Mouse (Mus musculus): ENCODE data around the gene Fthl17e. TPM values are rescaled to one million over a fixed set of nuclear protein-coding genes. Genes with fewer than 3 reads are reported as not detected.
"Not testable (repeated sequence)": the region's sequence is repeated elsewhere in the genome, so short reads cannot be mapped to it uniquely, and the experiment has no call there.

Fthl17e gene
- total and polyA plus RNA-seq, 3 experiments: not detected

DNA sequence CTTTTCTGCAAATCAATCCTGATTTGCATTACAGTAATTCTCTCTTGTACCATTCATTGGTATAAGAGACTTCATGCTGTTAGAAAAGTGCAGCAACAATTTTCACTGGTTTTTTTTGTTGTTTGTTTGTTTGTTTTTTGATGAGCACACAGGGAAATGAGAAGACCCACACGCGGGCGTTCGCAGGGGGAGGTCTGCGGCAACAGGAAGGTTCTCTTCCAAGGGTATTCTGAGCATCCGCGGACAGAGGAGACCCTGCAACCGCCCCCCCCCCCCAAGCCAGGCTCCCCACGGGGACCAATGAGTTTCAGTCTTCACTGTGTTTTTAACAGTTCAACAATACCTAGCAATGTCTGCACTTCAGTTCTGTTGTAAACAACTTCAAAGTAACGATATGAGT lies 13.8 kb upstream of the Fthl17e start:
- Histone ChIP-seq H3K4me1 (ENCODE audit: control insufficient read depth in 1 of 2, insufficient read depth in 2 of 2, low read length in 2 of 2) (no peaks in the 10 kb centered on the region), H3K79me2 (ENCODE audit: control insufficient read depth, insufficient read depth, low read length, poor library complexity) (no peaks in the 10 kb centered on the region), H3K9me3 (replicated peaks; ENCODE audit: insufficient read depth, low read length) (no peaks in the 10 kb centered on the region), H3K4me3 (ENCODE audit: control insufficient read depth in 1 of 2, insufficient read depth in 1 of 2, low read depth in 2 of 2, low read length in 2 of 2) (no peak overlapping the region), H3K9ac (ENCODE audit: control insufficient read depth, low read depth, low read length, poor library complexity, severe bottlenecking) (no peak overlapping the region), H3K27ac (ENCODE audit: control insufficient read depth, low read depth, low read length) (no peak overlapping the region), H3K27me3 (ENCODE audit: control insufficient read depth in 1 of 2, insufficient read depth in 2 of 2, low read length in 2 of 2) (no peaks in the 10 kb centered on the region), H3K36me3 (ENCODE audit: control insufficient read depth in 1 of 2, insufficient read depth in 2 of 2, low read length in 2 of 2) (no peaks in the 10 kb centered on the region)
- no peak for DNase-seq (ENCODE audit: low read depth, low spot score)
- TF ChIP-seq POLR2A (IDR thresholded peaks at IDR 0.05; ENCODE audit: control insufficient read depth in 1 of 2, insufficient read depth in 1 of 2, low read depth in 1 of 2, low read length in 2 of 2, poor library complexity in 1 of 2): no peak
- no peak for TF ChIP-seq CHD2 (IDR thresholded peaks at IDR 0.05; ENCODE audit: low read length)
- no peak for TF ChIP-seq USF2 (IDR thresholded peaks at IDR 0.05; ENCODE audit: borderline replicate concordance in 1 of 2, insufficient read depth in 1 of 2, low read depth in 1 of 2, low read length in 2 of 2)
- no peak for TF ChIP-seq ZNF384 (IDR thresholded peaks at IDR 0.05; ENCODE audit: low read depth, low read length)

DNA sequence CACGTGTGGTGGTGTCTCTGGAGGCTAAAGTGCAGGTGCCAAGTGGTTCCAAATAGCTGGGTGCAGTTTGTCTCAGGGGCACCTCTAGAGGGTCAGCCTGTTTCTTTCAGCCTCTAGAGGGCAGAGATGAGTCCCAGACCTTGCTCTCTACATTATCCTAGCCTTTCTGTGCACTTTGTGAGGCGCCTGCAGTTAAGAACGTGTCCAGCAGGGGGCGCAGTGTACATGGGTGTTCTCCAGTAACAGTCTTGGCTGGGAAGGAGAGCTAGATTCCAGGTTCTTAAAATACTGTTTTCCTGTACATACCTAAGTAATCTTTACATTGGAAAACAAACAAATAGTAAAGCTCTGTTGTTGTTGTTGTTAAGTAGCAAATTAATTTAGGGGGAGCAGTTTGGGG lies 8.3 kb downstream of the Fthl17e start:
- H3K9me3 ChIP-seq (replicated peaks; ENCODE audit: insufficient read depth, low read length); H3K79me2 ChIP-seq (ENCODE audit: control insufficient read depth, insufficient read depth, low read length, poor library complexity); H3K27me3 ChIP-seq (ENCODE audit: control insufficient read depth in 1 of 2, insufficient read depth in 2 of 2, low read length in 2 of 2); H3K27ac ChIP-seq (ENCODE audit: control insufficient read depth, low read depth, low read length); H3K36me3 ChIP-seq (ENCODE audit: control insufficient read depth in 1 of 2, insufficient read depth in 2 of 2, low read length in 2 of 2); H3K4me3 ChIP-seq (ENCODE audit: control insufficient read depth in 1 of 2, insufficient read depth in 1 of 2, low read depth in 2 of 2, low read length in 2 of 2); H3K9ac ChIP-seq (ENCODE audit: control insufficient read depth, low read depth, low read length, poor library complexity, severe bottlenecking); H3K4me1 ChIP-seq (ENCODE audit: control insufficient read depth in 1 of 2, insufficient read depth in 2 of 2, low read length in 2 of 2); DNase-seq (ENCODE audit: low read depth, low spot score): not testable (repeated sequence)
- TF ChIP-seq CTCF (IDR thresholded peaks at IDR 0.05 in 2 of 3, conservative IDR thresholded peaks at IDR 0.05 in 1 of 3; ENCODE audit: control insufficient read depth in 1 of 3, insufficient read depth in 1 of 3, low read depth in 2 of 3, low read length in 3 of 3, poor library complexity in 1 of 3, severe bottlenecking in 1 of 3): peak in 2 of 3 experiments; percentile 12 to 22; a peak in 2 of 6 replicates

DNA sequence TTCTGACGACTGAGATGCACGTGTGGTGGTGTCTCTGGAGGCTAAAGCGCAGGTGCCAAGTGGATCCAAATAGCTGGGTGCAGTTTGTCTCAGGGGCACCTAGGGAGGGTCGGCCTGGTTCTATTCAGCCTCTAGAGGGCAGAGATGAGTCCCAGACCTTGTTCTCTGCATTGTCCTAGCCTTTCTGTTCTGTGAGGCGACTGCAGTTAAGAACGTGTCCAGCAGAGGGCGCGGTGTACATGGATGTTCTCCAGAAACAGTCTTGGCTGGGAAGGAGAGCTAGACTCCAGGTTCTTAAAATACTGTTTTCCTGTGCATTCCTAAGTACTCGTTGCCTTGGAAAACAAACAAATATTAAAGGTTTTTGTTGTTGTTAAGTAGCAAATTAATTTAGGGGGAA lies 27.7 kb downstream of the Fthl17e start:
- not testable (repeated sequence) for H3K36me3 ChIP-seq (ENCODE audit: control insufficient read depth in 1 of 2, insufficient read depth in 2 of 2, low read length in 2 of 2); H3K4me1 ChIP-seq (ENCODE audit: control insufficient read depth in 1 of 2, insufficient read depth in 2 of 2, low read length in 2 of 2); H3K27ac ChIP-seq (ENCODE audit: control insufficient read depth, low read depth, low read length); H3K27me3 ChIP-seq (ENCODE audit: control insufficient read depth in 1 of 2, insufficient read depth in 2 of 2, low read length in 2 of 2); H3K4me3 ChIP-seq (ENCODE audit: control insufficient read depth in 1 of 2, insufficient read depth in 1 of 2, low read depth in 2 of 2, low read length in 2 of 2); H3K9me3 ChIP-seq (replicated peaks; ENCODE audit: insufficient read depth, low read length); H3K79me2 ChIP-seq (ENCODE audit: control insufficient read depth, insufficient read depth, low read length, poor library complexity); H3K9ac ChIP-seq (ENCODE audit: control insufficient read depth, low read depth, low read length, poor library complexity, severe bottlenecking)
- peak; percentile 12 for TF ChIP-seq RAD21 (IDR thresholded peaks at IDR 0.05; ENCODE audit: low read depth, low read length)
- TF ChIP-seq CTCF (IDR thresholded peaks at IDR 0.05 in 2 of 3, conservative IDR thresholded peaks at IDR 0.05 in 1 of 3; ENCODE audit: control insufficient read depth in 1 of 3, insufficient read depth in 1 of 3, low read depth in 2 of 3, low read length in 3 of 3, poor library complexity in 1 of 3, severe bottlenecking in 1 of 3): peak; percentile 34 to 50 (median 46); a peak in 5 of 6 replicates
- TF ChIP-seq SMC3 (IDR thresholded peaks at IDR 0.05; ENCODE audit: low read depth, low read length): peak; percentile 35
- DNase-seq (ENCODE audit: low read depth, low spot score): peak; percentile 35

DNA sequence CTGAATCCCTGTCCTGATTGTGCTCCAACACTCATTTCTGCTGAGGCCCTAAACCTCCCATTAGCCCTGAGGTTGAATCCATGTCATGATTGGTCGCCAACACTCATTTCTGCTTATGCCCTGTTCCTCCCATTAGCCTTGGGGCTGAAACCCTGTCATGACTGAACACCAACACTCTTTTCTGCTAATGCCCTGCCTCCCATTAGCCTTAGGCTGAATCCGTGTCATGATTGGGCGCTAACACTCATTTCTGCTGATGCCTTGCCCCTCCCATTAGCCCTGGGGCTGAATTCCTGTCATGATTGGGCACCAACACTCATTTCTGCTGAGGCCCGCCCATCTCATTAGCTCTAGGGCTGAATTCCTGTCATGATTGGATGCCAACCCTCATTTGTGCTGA lies 28.8 kb downstream of the Fthl17e start:
- Histone ChIP-seq H3K9me3 (replicated peaks; ENCODE audit: insufficient read depth, low read length) (no peaks in the 10 kb centered on the region), H3K4me3 (ENCODE audit: control insufficient read depth in 1 of 2, insufficient read depth in 1 of 2, low read depth in 2 of 2, low read length in 2 of 2) (no peak overlapping the region), H3K79me2 (ENCODE audit: control insufficient read depth, insufficient read depth, low read length, poor library complexity) (no peaks in the 10 kb centered on the region), H3K27ac (ENCODE audit: control insufficient read depth, low read depth, low read length) (no peak overlapping the region), H3K27me3 (ENCODE audit: control insufficient read depth in 1 of 2, insufficient read depth in 2 of 2, low read length in 2 of 2) (no peaks in the 10 kb centered on the region), H3K4me1 (ENCODE audit: control insufficient read depth in 1 of 2, insufficient read depth in 2 of 2, low read length in 2 of 2) (no peaks in the 10 kb centered on the region), H3K36me3 (ENCODE audit: control insufficient read depth in 1 of 2, insufficient read depth in 2 of 2, low read length in 2 of 2) (no peaks in the 10 kb centered on the region), H3K9ac (ENCODE audit: control insufficient read depth, low read depth, low read length, poor library complexity, severe bottlenecking) (no peak overlapping the region)
- TF ChIP-seq MAFK (IDR thresholded peaks at IDR 0.05; ENCODE audit: borderline replicate concordance, low read depth, low read length): no peak
- TF ChIP-seq MEF2A (IDR thresholded peaks at IDR 0.05; ENCODE audit: extremely low read depth, insufficient replicate concordance, low read depth, low read length, poor library complexity, severe bottlenecking): no peak
- no peak for TF ChIP-seq GATA1 (IDR thresholded peaks at IDR 0.05; ENCODE audit: low read depth, low read length)
- TF ChIP-seq GABPA (IDR thresholded peaks at IDR 0.05; ENCODE audit: low read depth, low read length): no peak
- TF ChIP-seq ZKSCAN1 (IDR thresholded peaks at IDR 0.05; ENCODE audit: low read depth, low read length): no peak
- TF ChIP-seq E2F4 (IDR thresholded peaks at IDR 0.05; ENCODE audit: borderline replicate concordance, low read depth, low read length): no peak
- DNase-seq (ENCODE audit: low read depth, low spot score): no peak

DNA sequence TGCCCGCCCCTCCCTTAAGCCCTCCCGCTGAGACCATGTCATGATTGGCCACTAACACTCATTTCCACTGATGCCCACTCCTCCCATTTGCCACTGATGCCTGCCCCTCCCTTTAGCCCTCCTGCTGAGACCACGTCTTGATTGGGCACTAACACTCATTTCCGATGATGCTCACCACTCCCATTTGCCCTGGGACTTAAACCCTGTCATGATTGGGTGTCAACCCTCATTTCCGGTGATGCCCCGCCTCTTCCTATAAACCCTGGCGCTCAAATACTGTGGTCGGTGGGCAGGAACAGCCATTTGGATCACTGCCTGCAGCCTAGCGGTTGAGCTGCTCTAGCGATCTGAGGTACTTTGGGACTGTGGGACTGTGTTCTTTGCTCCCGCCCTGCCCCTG lies 29.4 kb downstream of the Fthl17e start, which contains the start of gene Fthl17f:
Gene Fthl17f, plus strand, starts transcription at position 301 of the 400 bp plus-strand sequence.
- not testable (repeated sequence) for H3K9me3 ChIP-seq (replicated peaks; ENCODE audit: insufficient read depth, low read length); H3K27me3 ChIP-seq (ENCODE audit: control insufficient read depth in 1 of 2, insufficient read depth in 2 of 2, low read length in 2 of 2); H3K9ac ChIP-seq (ENCODE audit: control insufficient read depth, low read depth, low read length, poor library complexity, severe bottlenecking); H3K79me2 ChIP-seq (ENCODE audit: control insufficient read depth, insufficient read depth, low read length, poor library complexity); H3K27ac ChIP-seq (ENCODE audit: control insufficient read depth, low read depth, low read length); H3K36me3 ChIP-seq (ENCODE audit: control insufficient read depth in 1 of 2, insufficient read depth in 2 of 2, low read length in 2 of 2); H3K4me3 ChIP-seq (ENCODE audit: control insufficient read depth in 1 of 2, insufficient read depth in 1 of 2, low read depth in 2 of 2, low read length in 2 of 2); DNase-seq (ENCODE audit: low read depth, low spot score); H3K4me1 ChIP-seq (ENCODE audit: control insufficient read depth in 1 of 2, insufficient read depth in 2 of 2, low read length in 2 of 2)

Measured in MEL (cell line).